Mouse (Mus musculus): ENCODE data around the gene Mthfd1.
"Not testable (repeated sequence)": the region's sequence is repeated elsewhere in the genome, so short reads cannot be mapped to it uniquely, and the experiment has no call there.

Gene Mthfd1

DNA sequence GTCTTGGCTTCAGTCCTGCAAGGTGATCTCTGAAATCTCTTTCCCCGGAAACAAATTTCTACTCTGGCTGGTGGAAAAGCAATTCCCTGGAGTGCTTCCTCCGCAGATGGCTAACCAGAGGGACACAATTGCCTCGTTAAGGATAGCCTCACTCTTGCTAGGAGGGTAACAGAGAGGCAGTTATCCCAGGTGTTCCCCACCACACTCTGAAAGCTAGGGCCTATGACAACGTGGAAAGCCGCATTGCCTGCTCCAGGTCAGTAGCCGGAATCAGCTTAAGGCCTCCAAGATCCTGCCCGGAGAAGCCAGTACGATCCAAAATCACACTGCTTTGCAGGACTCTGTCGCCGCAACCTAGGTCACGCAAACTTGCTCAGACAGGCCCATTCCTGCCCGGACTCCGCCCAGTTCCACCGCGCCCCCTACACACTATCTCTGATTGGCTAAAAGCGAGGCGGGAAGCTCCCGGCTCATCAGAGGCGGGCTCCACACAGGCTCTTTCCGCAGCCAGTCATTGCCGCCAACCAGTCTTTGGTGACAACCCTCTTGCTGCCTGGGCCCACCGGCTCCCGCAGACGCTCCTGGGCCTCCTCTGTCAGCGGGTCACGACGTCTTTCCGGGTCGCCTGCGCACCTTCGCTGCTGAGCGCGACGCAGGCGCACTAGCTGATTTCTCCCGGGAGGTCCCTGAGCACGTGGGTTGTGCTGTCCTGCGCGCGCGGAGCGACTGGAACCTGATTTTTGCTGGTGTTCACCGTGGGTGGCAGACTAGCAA is at the start of gene Mthfd1:
TSS of gene Mthfd1 (plus strand) at position 574 of the 774 bp plus-strand sequence.
- in situ Hi-C loops (cut with MboI; ENCODE audit: unreplicated experiment in 2 of 2), result no loop called here

- in situ Hi-C loops (cut with MboI; ENCODE audit: unreplicated experiment in 2 of 2), result no loop called here
Measured at GRCm38 (mm10) chr12:76209429-76209974, 45.6 kb upstream of the Mthfd1 start.

GRCm38 (mm10) chr12:76215121-76215520 is 40.0 kb upstream of the Mthfd1 start:
- in situ Hi-C loops (cut with MboI; ENCODE audit: unreplicated experiment in 2 of 2), result no loop called here

GRCm38 (mm10) chr12:76216716-76217115 is 38.4 kb upstream of the Mthfd1 start:
- in situ Hi-C loops (cut with MboI; ENCODE audit: unreplicated experiment in 2 of 2), result no loop called here

GRCm38 (mm10) chr12:76222104-76222503 is 33.0 kb upstream of the Mthfd1 start:
- in situ Hi-C loops (cut with MboI; ENCODE audit: unreplicated experiment in 2 of 2), result not testable (repeated sequence)

DNA sequence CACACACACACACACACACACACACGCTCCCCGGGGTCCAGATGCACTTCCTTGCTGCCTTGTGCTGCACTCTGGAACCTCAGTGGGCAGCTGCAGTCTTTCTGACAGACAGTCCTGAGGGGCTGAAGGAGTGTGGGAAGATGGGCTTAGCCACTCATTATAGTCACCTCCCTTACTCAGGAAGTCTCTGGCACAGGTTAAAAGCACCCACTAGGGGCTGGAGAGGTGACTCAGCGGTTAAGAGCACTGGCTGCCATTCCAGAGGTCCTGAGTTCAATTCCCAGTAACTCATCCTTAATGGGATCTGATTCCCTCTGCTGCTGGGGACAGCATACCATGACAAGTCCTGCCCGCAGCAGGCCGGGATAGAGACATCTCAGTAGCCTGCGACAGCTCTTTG is 24.5 kb upstream of the Mthfd1 start:
- in situ Hi-C loops (cut with MboI; ENCODE audit: unreplicated experiment in 2 of 2), result no loop called here

DNA sequence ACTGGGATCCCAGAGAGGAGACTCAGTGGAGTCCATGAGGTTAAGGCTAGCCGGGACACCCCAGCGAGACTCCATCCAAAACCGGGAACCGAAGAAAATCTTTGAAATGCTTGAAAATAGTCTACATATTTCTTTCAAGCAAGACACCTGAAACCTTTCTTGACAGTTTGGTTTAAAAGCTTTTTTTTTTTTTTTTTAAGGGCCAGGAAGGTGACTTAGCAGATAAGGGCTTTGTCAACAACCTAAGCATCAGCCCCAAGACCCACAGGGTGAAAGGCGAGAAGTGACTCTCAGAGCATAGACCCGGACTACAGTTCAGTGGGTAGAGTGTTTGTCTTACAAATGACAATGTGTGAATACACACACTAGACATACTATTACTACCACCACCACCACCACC is 19.8 kb upstream of the Mthfd1 start:
- in situ Hi-C loops (cut with MboI; ENCODE audit: unreplicated experiment in 2 of 2), result no loop called here

- in situ Hi-C loops (cut with MboI; ENCODE audit: unreplicated experiment in 2 of 2), result no loop called here
Measured at GRCm38 (mm10) chr12:76239145-76239838, 15.8 kb upstream of the Mthfd1 start.

GRCm38 (mm10) chr12:76239839-76240571 is 15.1 kb upstream of the Mthfd1 start:
- in situ Hi-C loops (cut with MboI; ENCODE audit: unreplicated experiment in 2 of 2), result no loop called here

- in situ Hi-C loops (cut with MboI; ENCODE audit: unreplicated experiment in 2 of 2), result no loop called here
Measured at GRCm38 (mm10) chr12:76240670-76241069, 14.4 kb upstream of the Mthfd1 start.

DNA sequence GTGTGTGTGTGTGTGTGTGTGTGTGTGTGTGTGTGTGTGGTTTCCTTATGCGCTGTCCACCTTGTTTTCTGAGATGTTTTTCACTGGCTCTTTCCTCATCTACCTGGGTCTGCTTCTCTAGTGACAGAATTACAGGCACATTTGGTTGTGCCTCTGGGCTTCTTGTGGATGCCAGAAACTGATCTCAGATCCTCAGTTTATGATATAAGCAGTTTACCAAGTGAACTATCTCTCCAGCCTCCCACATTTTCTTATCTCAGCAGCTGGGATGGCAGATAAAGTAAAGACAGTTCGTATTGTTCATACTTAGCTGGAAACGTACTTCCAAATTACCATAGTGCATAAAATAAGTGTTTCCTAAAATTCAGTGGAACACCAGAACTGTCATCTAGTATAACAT is 14.0 kb upstream of the Mthfd1 start:
- in situ Hi-C loops (cut with MboI; ENCODE audit: unreplicated experiment in 2 of 2), result no loop called here

DNA sequence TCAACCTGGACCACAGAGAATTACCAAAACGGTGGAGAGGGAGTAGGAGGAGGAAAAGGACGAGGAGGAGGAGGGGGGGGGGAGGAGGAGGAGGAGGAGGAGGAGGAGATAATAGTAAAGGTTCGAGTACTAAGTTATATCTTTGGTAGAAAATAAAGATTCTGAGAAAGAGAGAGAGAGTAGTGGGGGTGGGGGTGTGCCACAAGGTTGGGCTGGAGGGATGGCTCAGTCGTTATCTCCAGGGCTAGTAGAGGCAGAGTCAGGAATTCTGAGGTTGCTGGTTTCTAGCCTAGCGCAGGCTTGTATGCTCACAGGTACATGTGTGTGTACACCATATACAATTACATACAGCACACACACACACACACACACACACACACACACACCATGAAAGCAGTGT is 13.3 kb upstream of the Mthfd1 start:
- in situ Hi-C loops (cut with MboI; ENCODE audit: unreplicated experiment in 2 of 2), result no loop called here

GRCm38 (mm10) chr12:76244981-76245380 is 10.1 kb upstream of the Mthfd1 start:
- in situ Hi-C loops (cut with MboI; ENCODE audit: unreplicated experiment in 2 of 2), result no loop called here

DNA sequence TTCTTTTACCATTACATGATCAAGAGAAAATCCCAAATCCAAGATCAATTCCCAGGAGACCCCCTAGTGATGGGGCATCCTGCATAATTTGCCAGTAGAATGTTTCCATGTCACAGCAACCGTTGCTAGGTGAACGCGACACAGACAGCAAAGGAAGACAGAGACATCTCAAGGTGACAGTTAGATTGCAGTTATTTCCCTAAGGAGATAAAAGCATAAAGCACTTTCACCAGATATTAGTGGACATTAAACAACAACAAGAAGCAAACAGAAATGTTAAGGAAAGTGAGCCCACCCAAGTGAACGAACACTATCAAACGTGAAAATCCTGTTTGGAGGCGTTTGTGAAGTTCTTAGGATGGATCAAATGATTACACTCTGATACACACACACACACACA is 8.5 kb upstream of the Mthfd1 start, which contains the start of gene Tex21:
TSS of gene Tex21 (minus strand) at position 101 of the 400 bp plus-strand sequence.
- in situ Hi-C loops (cut with MboI; ENCODE audit: unreplicated experiment in 2 of 2), result no loop called here

DNA sequence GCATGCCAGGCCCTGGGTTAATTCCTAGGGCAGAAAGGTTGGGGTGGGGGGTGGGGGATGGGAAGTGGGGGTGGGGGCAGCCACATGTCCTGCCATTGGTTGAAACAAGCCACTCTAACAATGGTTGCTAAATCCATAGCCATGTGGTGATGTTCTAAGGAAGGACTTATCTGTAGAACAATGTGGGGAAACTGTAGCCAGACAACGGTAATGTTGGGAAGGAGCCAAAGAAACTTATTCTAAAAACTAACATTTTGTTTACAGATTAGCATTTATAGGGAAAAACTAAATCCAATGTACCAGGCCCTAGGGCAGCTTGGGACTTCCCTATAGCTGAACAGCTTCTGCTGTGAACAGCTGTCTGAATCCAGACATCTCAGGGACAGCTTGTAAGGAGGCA is 2.0 kb upstream of the Mthfd1 start:
- in situ Hi-C loops (cut with MboI; ENCODE audit: unreplicated experiment in 2 of 2), result no loop called here

DNA sequence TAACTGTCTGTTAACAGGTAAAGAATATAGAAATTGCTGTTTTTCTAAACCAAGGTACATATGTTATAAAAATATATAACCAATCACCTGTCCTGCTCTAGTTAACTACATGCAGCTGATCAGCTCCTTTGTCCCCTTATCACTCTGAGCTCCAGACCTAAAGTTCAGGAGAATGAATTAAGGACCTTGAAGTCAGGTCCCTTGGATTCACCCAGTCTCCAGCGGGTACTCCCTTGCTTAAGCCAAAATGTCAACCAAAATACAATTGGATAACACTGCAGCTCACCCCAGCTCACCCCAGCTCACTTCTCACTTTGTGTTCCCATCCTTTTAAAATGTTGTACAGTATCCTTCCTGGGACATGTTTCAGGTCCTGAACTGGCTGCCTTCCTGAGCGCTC is 1.5 kb upstream of the Mthfd1 start:
- in situ Hi-C loops (cut with MboI; ENCODE audit: unreplicated experiment in 2 of 2), result no loop called here

GRCm38 (mm10) chr12:76253991-76254390 is 1.1 kb upstream of the Mthfd1 start:
- in situ Hi-C loops (cut with MboI; ENCODE audit: unreplicated experiment in 2 of 2), result no loop called here

- in situ Hi-C loops (cut with MboI; ENCODE audit: unreplicated experiment in 2 of 2), result no loop called here
Measured at GRCm38 (mm10) chr12:76255499-76255875, 389 bp downstream of the Mthfd1 start.

DNA sequence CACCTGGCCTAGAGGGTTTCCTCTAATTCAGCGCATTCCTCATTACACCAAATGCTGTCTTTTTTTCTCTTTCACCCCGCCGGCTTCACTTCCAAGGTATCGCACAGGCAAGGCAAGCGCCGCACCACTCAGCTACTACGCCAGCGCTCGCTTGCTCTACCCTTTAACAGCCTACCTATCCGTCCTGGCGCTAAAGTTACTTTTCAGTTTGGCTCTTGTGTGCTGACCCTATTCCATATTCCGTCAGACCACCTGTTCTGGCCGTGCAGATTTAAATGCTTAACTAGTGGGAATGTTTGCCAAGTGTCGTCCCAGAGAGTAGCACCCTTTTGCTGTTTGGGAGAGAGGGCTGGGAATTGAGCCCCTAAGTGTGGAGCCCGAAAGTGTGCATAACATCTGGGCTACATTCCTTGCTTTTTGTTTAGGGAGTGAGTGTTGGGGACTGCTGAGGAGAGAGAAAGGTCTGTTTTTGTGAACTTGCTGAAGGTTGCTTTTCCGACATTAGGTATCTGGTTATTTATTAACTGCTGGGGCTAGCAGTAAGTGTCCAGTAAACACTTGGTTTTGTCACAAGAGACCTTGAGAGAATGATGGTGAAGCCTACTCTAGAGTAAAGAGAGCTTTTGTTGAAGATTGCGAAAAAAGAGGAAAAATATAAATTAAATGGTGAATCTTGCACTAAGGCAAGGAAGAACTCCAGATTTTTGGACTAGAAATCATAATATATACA is 1.2 kb downstream of the Mthfd1 start:
- in situ Hi-C loops (cut with MboI; ENCODE audit: unreplicated experiment in 2 of 2), result no loop called here

DNA sequence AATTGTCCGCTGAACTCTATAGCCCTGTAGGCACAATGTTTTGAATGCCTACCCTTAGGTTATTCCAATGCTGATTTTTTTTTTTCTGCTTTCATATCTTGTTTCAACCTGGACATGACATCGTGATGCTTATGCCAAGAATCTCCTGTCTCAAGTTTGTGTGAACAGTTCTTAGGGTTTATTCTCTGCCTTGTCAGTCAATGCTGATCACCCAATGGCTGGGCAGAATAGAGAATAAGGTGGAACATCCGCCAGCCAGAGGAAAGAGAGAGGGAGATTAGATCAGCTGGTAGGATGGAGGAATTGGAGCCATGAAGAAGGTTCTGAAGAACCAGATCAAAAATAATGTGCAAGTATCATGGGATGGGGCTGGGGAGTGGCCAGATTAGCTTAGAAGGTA is 5.6 kb downstream of the Mthfd1 start:
- in situ Hi-C loops (cut with MboI; ENCODE audit: unreplicated experiment in 2 of 2), result loop anchor here in 1 of 2 experiments (5.0 to 10.0 kb wide), 4 partner anchors 82 to 544 kb away; no protein-coding TSS in a partner anchor
